Mouse (Mus musculus): ENCODE measurements around the gene Ppp1r12a. TPM values are rescaled to one million over a fixed set of nuclear protein-coding genes. Genes with fewer than 3 reads are reported as not detected.

The Ppp1r12a gene
- 40.2 and 59.9 TPM in 2 replicates for polyA plus RNA-seq (2015; fragmentation: Nextera tagmentation; extraction: Ambion mirVana)

GRCm38 (mm10) chr10:108161261-108162256 lies at the start of gene Ppp1r12a:
Ppp1r12a (plus strand) TSS chr10:108162193.

GRCm38 (mm10) chr10:108331784-108332561 lies 170.0 kb downstream of the Ppp1r12a start, which contains the start of gene Pawr:
Pawr (plus strand) TSS chr10:108332121.

Other genes with a start within 250 kb of the Ppp1r12a start
- 9.5 and 15.5 TPM in 2 replicates for gene Pawr, start 169.9 kb downstream of the Ppp1r12a start, polyA plus RNA-seq (2015; fragmentation: Nextera tagmentation; extraction: Ambion mirVana)

All from adrenal gland, postnatal 0 days (tissue).